Comparison of ENCODE assay signal across 8 mouse cellular contexts in the genomic region with DNA sequence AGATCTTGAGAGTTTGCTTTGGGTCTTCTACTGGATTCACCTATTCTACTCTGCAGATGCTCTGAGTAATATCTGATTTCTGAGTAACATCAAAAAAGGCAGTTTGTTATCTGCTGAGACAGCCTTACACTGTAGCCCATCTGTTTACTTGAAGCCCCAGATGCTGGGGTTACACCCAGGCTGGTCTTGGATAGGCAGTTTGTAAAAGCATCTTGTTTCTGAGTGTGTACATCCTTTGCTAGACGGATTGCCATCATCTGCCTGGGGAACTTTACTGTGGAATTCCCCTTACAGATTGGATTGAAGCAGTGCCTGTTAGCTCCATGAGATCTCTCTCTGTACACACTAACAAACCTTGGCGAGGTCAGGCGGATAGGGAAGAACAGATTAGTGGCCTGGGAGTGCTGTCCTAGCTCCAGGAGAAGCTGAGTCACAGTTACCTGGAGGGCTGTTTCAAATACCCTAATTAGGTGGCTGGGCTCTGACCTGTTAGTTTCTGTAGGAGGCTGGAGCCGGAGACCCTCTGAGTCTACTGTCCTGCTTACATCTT. TPM values are rescaled to one million over a fixed set of nuclear protein-coding genes. Genes with fewer than 3 reads are reported as not detected.
A peak's percentile ranks its signal among the peaks of the same experiment; 100 is the strongest.
DNase-seq lines count a peak whose midpoint lies in the region; TF ChIP-seq lines count a peak whose summit lies in the region.

No protein-coding gene starts in this region.

- TF ChIP-seq POLR2A in heart, adult 2 months (IDR thresholded peaks at IDR 0.05; ENCODE audit: insufficient read depth, low read depth, low read length), result no peak
- no peak for TF ChIP-seq POLR2A in liver, adult 2 months (IDR thresholded peaks at IDR 0.05; ENCODE audit: extremely low read depth, insufficient read depth, low read length)

- TF ChIP-seq CTCF in heart, adult 2 months (IDR thresholded peaks at IDR 0.05), result no peak
- TF ChIP-seq CTCF in liver, adult 2 months (IDR thresholded peaks at IDR 0.05; ENCODE audit: low read depth, low read length), result no peak

- H3K4me1 ChIP-seq in heart, adult 2 months (ENCODE audit: control insufficient read depth, insufficient read depth, low read length), result peaks cover 7% of the 10 kb centered on the region
- peaks cover 35% of the 10 kb centered on the region for H3K4me1 ChIP-seq in erythroblast, embryonic 14.5 days (ENCODE audit: control insufficient read depth)
- H3K4me1 ChIP-seq in liver, adult 2 months (ENCODE audit: control insufficient read depth, insufficient read depth, low read length), result peaks cover 30% of the 10 kb centered on the region

- H3K27me3 ChIP-seq in heart, adult 2 months (ENCODE audit: control insufficient read depth, insufficient read depth, low read length), result no peaks in the 10 kb centered on the region
- no peaks in the 10 kb centered on the region for H3K27me3 ChIP-seq in erythroblast, embryonic 14.5 days (ENCODE audit: control insufficient read depth)
- H3K27me3 ChIP-seq in liver, adult 2 months (ENCODE audit: control insufficient read depth, insufficient read depth, low read length), result no peaks in the 10 kb centered on the region

- intact Hi-C loops in heart, adult 2 months (cut with DNase I), result loop anchor here (5.0 kb wide), 1 partner anchor 36 kb away; a partner anchor contains a TSS
- intact Hi-C loops in heart, postnatal 14 days (cut with DNase I), result loop anchor here (5.0 kb wide), 1 partner anchor 44 kb away; no protein-coding TSS in a partner anchor

- H3K9ac ChIP-seq in heart, adult 2 months (ENCODE audit: low read depth, low read length), result no peak overlapping the region
- H3K9ac ChIP-seq in liver, adult 2 months (ENCODE audit: low read depth, low read length), result peak overlapping the region; percentile 69

- no peak for DNase-seq in heart, adult 2 months
- no peak for DNase-seq in heart, postnatal 14 days
- peak; percentile 43 for DNase-seq in 3T3-L1 (ENCODE audit: low read depth, low spot score)
- peak; percentile 67 for DNase-seq in liver, adult 2 months (ENCODE audit: extremely low read depth, low read depth, low spot score)
- no peak for DNase-seq in frontal cortex, postnatal 25 days (ENCODE audit: low spot score in 2 of 2)
- DNase-seq in adrenal gland, postnatal 4 days (ENCODE audit: low spot score in 2 of 2), result no peak
- DNase-seq in adrenal gland, adult (ENCODE audit: inconsistent age in 2 of 2, low spot score in 1 of 2), result no peak

- H3K4me3 ChIP-seq in heart, adult 2 months, result no peak overlapping the region
- peak overlapping the region; percentile 1 for H3K4me3 ChIP-seq in erythroblast, embryonic 14.5 days (replicated peaks)
- peak overlapping the region; percentile 12; the same call in 1 of the 2 replicates for H3K4me3 ChIP-seq in liver, adult 2 months (ENCODE audit: insufficient read depth, low read depth, low read length)

- H3K9me3 ChIP-seq in erythroblast, embryonic 14.5 days (ENCODE audit: control insufficient read depth, low read length), result no peaks in the 10 kb centered on the region

- no peak for TF ChIP-seq EP300 in heart, adult 2 months (IDR thresholded peaks at IDR 0.05; ENCODE audit: insufficient read depth, low read depth, low read length)

- peak overlapping the region; percentile 47; the same call in 1 of the 2 replicates for H3K27ac ChIP-seq in heart, adult 2 months
- peak overlapping the region; percentile 100 for H3K27ac ChIP-seq in liver, adult 2 months (replicated peaks; ENCODE audit: insufficient read depth, low read depth, low read length)

- WGBS in heart, adult 2 months, result 56% methylated on average over 4 of the region's 4 CpGs
- WGBS in liver, adult 2 months, result 28% methylated on average over 4 of the region's 4 CpGs

- no peaks in the 10 kb centered on the region for H3K36me3 ChIP-seq in heart, adult 2 months (ENCODE audit: control insufficient read depth, insufficient read depth, low read length)
- peaks cover 20% of the 10 kb centered on the region for H3K36me3 ChIP-seq in erythroblast, embryonic 14.5 days (ENCODE audit: control insufficient read depth)
- peaks cover 8% of the 10 kb centered on the region; the same call in 1 of the 2 replicates for H3K36me3 ChIP-seq in liver, adult 2 months (ENCODE audit: control insufficient read depth, insufficient read depth, low read length)

- H3K79me2 ChIP-seq in heart, adult 2 months (replicated peaks; ENCODE audit: control insufficient read depth, insufficient read depth, low read length), result no peaks in the 10 kb centered on the region
- peaks cover 34% of the 10 kb centered on the region; the same call in 1 of the 2 replicates for H3K79me2 ChIP-seq in liver, adult 2 months (ENCODE audit: control insufficient read depth, insufficient read depth, low read length)

RNA-seq across cellular contexts. Expression of a gene that starts 37.2 kb away (rescaled TPM):
- 1 to 10 TPM; 4.9 to 5.8 TPM for total RNA-seq in heart, adult 2 months (2021)
- 1.9 and 3.9 TPM in 2 replicates for polyA plus RNA-seq in heart, adult 2 months (2012; rRNA removed)
- 1 to 10 TPM; 6.9 to 7.3 TPM for total RNA-seq in heart, postnatal 14 days (2021)
- 0.04 TPM in 2 replicates for polyA plus RNA-seq in erythroblast, embryonic 14.5 days (2012)
- 17.2 and 17.8 TPM in 2 replicates for total RNA-seq in liver, adult 2 months (2014; rRNA removed)
- polyA plus RNA-seq in liver, adult 2 months (2012; rRNA removed), result 4.2 and 4.7 TPM in 2 replicates
- 1 to 10 TPM; 5.8 TPM for total RNA-seq in adrenal gland, postnatal 4 days (2021)

RNA-seq across cellular contexts. Expression of a gene that starts 37.4 kb away (rescaled TPM):
- 10 to 100 TPM; 38.8 to 45.4 TPM for total RNA-seq in heart, adult 2 months (2021)
- 17.4 and 27.9 TPM in 2 replicates for polyA plus RNA-seq in heart, adult 2 months (2012; rRNA removed)
- 10 to 100 TPM; 34.9 to 35.3 TPM for total RNA-seq in heart, postnatal 14 days (2021)
- polyA plus RNA-seq in erythroblast, embryonic 14.5 days (2012), result 0.73 and 0.83 TPM in 2 replicates
- 9.2 and 11.7 TPM in 2 replicates for total RNA-seq in liver, adult 2 months (2014; rRNA removed)
- polyA plus RNA-seq in liver, adult 2 months (2012; rRNA removed), result 6.4 and 6.5 TPM in 2 replicates
- 10 to 100 TPM; 29.0 to 34.7 TPM for total RNA-seq in adrenal gland, postnatal 4 days (2021)

Comparison
In these comparisons a context has a peak if more than half of its experiments do, and no peak if none do; other contexts are left out.
1. DNase-seq: peak in 3T3-L1 (single experiment) and liver, adult 2 months (single experiment); none in heart, adult 2 months (0 of 2), heart, postnatal 14 days (0 of 2), frontal cortex, postnatal 25 days (0 of 2), adrenal gland, postnatal 4 days (0 of 2) and adrenal gland, adult (0 of 2).